Comparison of ENCODE assay signal across 8 mouse cellular contexts in genomic region chr17:46496623-46497434, GRCm38 (mm10). TPM values are rescaled to one million over a fixed set of nuclear protein-coding genes. Genes with fewer than 3 reads are reported as not detected.
A peak's percentile ranks its signal among the peaks of the same experiment; 100 is the strongest.
DNase-seq lines count a peak whose midpoint lies in the region; ATAC-seq lines count a peak whose summit lies in the region.

Dnph1 (plus strand) TSS chr17:46496711.

- H3K9ac ChIP-seq in hindbrain, embryonic 16.5 days (ENCODE audit: low read depth, low read length): peak within 1 kb of the TSS; percentile 76

- no peak within 1 kb of the TSS for H3K27ac ChIP-seq in hindbrain, embryonic 16.5 days (ENCODE audit: low read depth, low read length)

- peak within 1 kb of the TSS; percentile 66 for H3K4me3 ChIP-seq in hindbrain, embryonic 16.5 days (ENCODE audit: low read length)

- H3K4me1 ChIP-seq in hindbrain, embryonic 16.5 days (ENCODE audit: control insufficient read depth, insufficient read depth, low read depth, low read length): peaks cover 4% of the 10 kb centered on the region; the same call in 1 of the 2 replicates

- peak within 1 kb of the TSS; percentile 96 for H3K4me2 ChIP-seq in hindbrain, embryonic 16.5 days (ENCODE audit: low read length)

- peak; percentile 98 for ATAC-seq in common myeloid progenitor, adult 5-6 weeks (replicated peaks; ENCODE audit: low read depth, poor library complexity, severe bottlenecking)
- peak; percentile 97 for ATAC-seq in hindbrain, embryonic 16.5 days

- DNase-seq in adipocyte (ENCODE audit: low spot score): peak; percentile 56
- peak; percentile 77 for DNase-seq in gastrocnemius, adult 18-20 months (ENCODE audit: low spot score)
- DNase-seq in left cerebral cortex, adult 11 months (ENCODE audit: low spot score): peak; percentile 65
- peak; percentile 86 for DNase-seq in lung, postnatal 36 days
- DNase-seq in retina, postnatal 7 days (ENCODE audit: low read depth, low spot score): peak; percentile 72
- peak; percentile 80 for DNase-seq in urinary bladder, postnatal 14 days (ENCODE audit: low spot score)

- WGBS in hindbrain, embryonic 16.5 days: under 1% methylated on average over 40 of the region's 44 CpGs

- H3K9me3 ChIP-seq in hindbrain, embryonic 16.5 days (ENCODE audit: control insufficient read depth, low read length): no peaks in the 10 kb centered on the region

- H3K36me3 ChIP-seq in hindbrain, embryonic 16.5 days (ENCODE audit: control insufficient read depth, insufficient read depth, low read length): 0 out of 2 replicates have a peak, but pooled peaks cover 5% of the 10 kb centered on the region

- H3K27me3 ChIP-seq in hindbrain, embryonic 16.5 days (replicated peaks; ENCODE audit: control insufficient read depth, insufficient read depth, low read length): no peaks in the 10 kb centered on the region

RNA-seq across cellular contexts. Expression of gene Dnph1, which starts in this region (rescaled TPM):
- total RNA-seq in common myeloid progenitor, adult 5-6 weeks (2017): 13.3 and 14.5 TPM in 2 replicates
- total RNA-seq in gastrocnemius, adult 18-20 months (2021): 1 to 10 TPM; 5.0 to 6.4 TPM
- 18.7 and 19.0 TPM in 2 replicates for polyA plus RNA-seq in hindbrain, embryonic 16.5 days (2015; fragmentation: Nextera tagmentation; extraction: Ambion mirVana)
